Mouse (Mus musculus): ENCODE results near the gene Setd1b. TPM values are rescaled to one million over a fixed set of nuclear protein-coding genes. Genes with fewer than 3 reads are reported as not detected.

The Setd1b gene
- polyA plus RNA-seq, 1 experiment from 2014 or later: 11.1 TPM

GRCm38 (mm10) chr5:123137044-123137909 lies 4.7 kb upstream of the Setd1b start:
- H3K4me3 ChIP-seq (replicated peaks): peak overlapping the region; percentile 65
- peak overlapping the region; percentile 99 for H3K4me2 ChIP-seq
- H3K36me3 ChIP-seq: peaks cover 15% of the 10 kb centered on the region
- H3K27ac ChIP-seq: peak overlapping the region; percentile 100
- peak; percentile 6; the same call in 1 of the 2 replicates for ATAC-seq (replicated peaks; ENCODE audit: low FRiP score)
- peak overlapping the region; percentile 40 for H3K9ac ChIP-seq
- H3K27me3 ChIP-seq: no peaks in the 10 kb centered on the region
- H3K4me1 ChIP-seq: peaks cover 62% of the 10 kb centered on the region
- WGBS: 6% methylated on average over 20 of the region's 20 CpGs
- H3K9me3 ChIP-seq (replicated peaks): no peaks in the 10 kb centered on the region

- Histone ChIP-seq H3K27ac (peak overlapping the region; percentile 100), H3K9me3 (replicated peaks) (no peaks in the 10 kb centered on the region), H3K36me3 (peaks cover 15% of the 10 kb centered on the region), H3K4me3 (replicated peaks) (peak overlapping the region; percentile 65), H3K9ac (peak overlapping the region; percentile 40), H3K27me3 (no peaks in the 10 kb centered on the region), H3K4me2 (peak overlapping the region; percentile 99), H3K4me1 (peaks cover 57% of the 10 kb centered on the region)
- WGBS: 2% methylated on average over 6 of the region's 6 CpGs
- no peak for ATAC-seq (replicated peaks; ENCODE audit: low FRiP score)
Observed at GRCm38 (mm10) chr5:123137910-123138229, 4.1 kb upstream of the Setd1b start.

- peak; percentile 53 for ATAC-seq (replicated peaks; ENCODE audit: low FRiP score)
Observed at GRCm38 (mm10) chr5:123138230-123138911, 3.6 kb upstream of the Setd1b start.

GRCm38 (mm10) chr5:123138953-123139721 lies 2.9 kb upstream of the Setd1b start:
- no peak for ATAC-seq (replicated peaks; ENCODE audit: low FRiP score)
- under 1% methylated on average over 39 of the region's 39 CpGs for WGBS

More at GRCm38 (mm10) chr5:123138230-123138911, 3.6 kb upstream of the Setd1b start:
- peak overlapping the region; percentile 84 for H3K9ac ChIP-seq
- peak overlapping the region; percentile 65 for H3K4me3 ChIP-seq (replicated peaks)
- H3K36me3 ChIP-seq: peaks cover 15% of the 10 kb centered on the region
- no peaks in the 10 kb centered on the region for H3K9me3 ChIP-seq (replicated peaks)
- 1% methylated on average over 33 of the region's 40 CpGs for WGBS
- H3K4me1 ChIP-seq: peaks cover 55% of the 10 kb centered on the region
- H3K27ac ChIP-seq: peak overlapping the region; percentile 100
- H3K4me2 ChIP-seq: peak overlapping the region; percentile 99
- H3K27me3 ChIP-seq: no peaks in the 10 kb centered on the region

GRCm38 (mm10) chr5:123139722-123140627 lies 2.0 kb upstream of the Setd1b start:
- ATAC-seq (replicated peaks; ENCODE audit: low FRiP score): no peak
- H3K4me3 ChIP-seq (replicated peaks): peak overlapping the region; percentile 65
- under 1% methylated on average over 28 of the region's 28 CpGs for WGBS

More at GRCm38 (mm10) chr5:123138953-123139721, 2.9 kb upstream of the Setd1b start:
- peaks cover 9% of the 10 kb centered on the region; the same call in 1 of the 2 replicates for H3K36me3 ChIP-seq
- H3K27me3 ChIP-seq: no peaks in the 10 kb centered on the region
- peak overlapping the region; percentile 65 for H3K4me3 ChIP-seq (replicated peaks)
- H3K27ac ChIP-seq: peak overlapping the region; percentile 100
- H3K9ac ChIP-seq: peak overlapping the region; percentile 84
- peak overlapping the region; percentile 99 for H3K4me2 ChIP-seq
- H3K9me3 ChIP-seq (replicated peaks): no peaks in the 10 kb centered on the region
- peaks cover 55% of the 10 kb centered on the region for H3K4me1 ChIP-seq

GRCm38 (mm10) chr5:123140694-123141554 lies 1.1 kb upstream of the Setd1b start:
- H3K4me1 ChIP-seq: peaks cover 55% of the 10 kb centered on the region
- peak overlapping the region; percentile 98 for H3K9ac ChIP-seq
- no peaks in the 10 kb centered on the region for H3K27me3 ChIP-seq
- peaks cover 10% of the 10 kb centered on the region for H3K36me3 ChIP-seq
- no peaks in the 10 kb centered on the region for H3K9me3 ChIP-seq (replicated peaks)
- peak; percentile 52 for ATAC-seq (replicated peaks; ENCODE audit: low FRiP score)
- H3K4me2 ChIP-seq: peak overlapping the region; percentile 99
- peak overlapping the region; percentile 91 for H3K4me3 ChIP-seq (replicated peaks)
- 0% methylated on average over 31 of the region's 31 CpGs for WGBS
- H3K27ac ChIP-seq: peak overlapping the region; percentile 100

More at GRCm38 (mm10) chr5:123139722-123140627, 2.0 kb upstream of the Setd1b start:
- no peaks in the 10 kb centered on the region for H3K9me3 ChIP-seq (replicated peaks)
- H3K4me1 ChIP-seq: peaks cover 55% of the 10 kb centered on the region
- H3K36me3 ChIP-seq: peaks cover 3% of the 10 kb centered on the region; the same call in 1 of the 2 replicates
- no peaks in the 10 kb centered on the region for H3K27me3 ChIP-seq
- peak overlapping the region; percentile 84 for H3K9ac ChIP-seq
- peak overlapping the region; percentile 99 for H3K4me2 ChIP-seq
- H3K27ac ChIP-seq: peak overlapping the region; percentile 100

GRCm38 (mm10) chr5:123141555-123142160 lies 335 bp upstream of the Setd1b start:
- H3K4me1 ChIP-seq: peaks cover 54% of the 10 kb centered on the region
- peak overlapping the region; percentile 91 for H3K4me3 ChIP-seq (replicated peaks)
- peak overlapping the region; percentile 98 for H3K9ac ChIP-seq
- peak overlapping the region; percentile 100 for H3K27ac ChIP-seq
- peaks cover 17% of the 10 kb centered on the region for H3K36me3 ChIP-seq
- H3K4me2 ChIP-seq: peak overlapping the region; percentile 99
- H3K9me3 ChIP-seq (replicated peaks): no peaks in the 10 kb centered on the region
- under 1% methylated on average over 30 of the region's 38 CpGs for WGBS
- H3K27me3 ChIP-seq: no peaks in the 10 kb centered on the region
- no peak for ATAC-seq (replicated peaks; ENCODE audit: low FRiP score)

GRCm38 (mm10) chr5:123143251-123143970 lies 1.4 kb downstream of the Setd1b start:
- Histone ChIP-seq H3K9ac (peak overlapping the region; percentile 98), H3K27me3 (no peaks in the 10 kb centered on the region), H3K4me3 (replicated peaks) (peak overlapping the region; percentile 91), H3K27ac (peak overlapping the region; percentile 100), H3K36me3 (peaks cover 35% of the 10 kb centered on the region), H3K9me3 (replicated peaks) (no peaks in the 10 kb centered on the region), H3K4me1 (peaks cover 44% of the 10 kb centered on the region), H3K4me2 (peak overlapping the region; percentile 99)
- under 1% methylated on average over 24 of the region's 24 CpGs for WGBS
- ATAC-seq (replicated peaks; ENCODE audit: low FRiP score): 0 out of 2 replicates have a peak, but pooled peaks have one; percentile 6

- Histone ChIP-seq H3K4me1 (peaks cover 49% of the 10 kb centered on the region), H3K9ac (peak overlapping the region; percentile 98), H3K9me3 (replicated peaks) (no peaks in the 10 kb centered on the region), H3K36me3 (peaks cover 42% of the 10 kb centered on the region), H3K4me2 (peak overlapping the region; percentile 99), H3K27ac (0 out of 2 replicates have a peak overlapping the region, but pooled peaks have one; percentile 100), H3K27me3 (no peaks in the 10 kb centered on the region), H3K4me3 (replicated peaks) (peak overlapping the region; percentile 91)
- 4% methylated on average over 17 of the region's 17 CpGs for WGBS
- no peak for ATAC-seq (replicated peaks; ENCODE audit: low FRiP score)
Observed at GRCm38 (mm10) chr5:123143971-123144745, 2.2 kb downstream of the Setd1b start.
